Mouse (Mus musculus) CH12.LX (cell line): ENCODE results near the gene Atp5d. TPM values are rescaled to one million over a fixed set of nuclear protein-coding genes. Genes with fewer than 3 reads are reported as not detected.

ENCODE experiments used
- DNase-seq: peaks from one replicate; pipeline ENCODE4 v3.0.0-alpha.2; 2013; ENCODE audit errors: extremely low read depth
- H3K27ac ChIP-seq: 2 replicates; pipeline ENCODE4 v1.5.1; 2012; ENCODE audit warnings: low read depth, mild to moderate bottlenecking, control low read depth, moderate library complexity; ENCODE audit not compliant: insufficient read depth
- H3K27me3 ChIP-seq: replicated peaks from 2 replicates; pipeline ENCODE3; 2012; ENCODE audit warnings: inconsistent platforms
- H3K36me3 ChIP-seq, 2 experiments: replicated peaks in 1 of 2; 2 replicates each; pipeline versions ENCODE3 to v1.6.1; 2012; ENCODE audit warnings: inconsistent platforms in 1 of 2, low read length in 1 of 2, mild to moderate bottlenecking in 1 of 2, mixed read lengths in 1 of 2, moderate library complexity in 1 of 2; ENCODE audit not compliant: control insufficient read depth in 1 of 2, insufficient read depth in 1 of 2
- H3K4me1 ChIP-seq, 2 experiments: 2 replicates each; pipeline ENCODE4 v1.6.1; 2012; ENCODE audit warnings: inconsistent platforms in 1 of 2, moderate library complexity in 1 of 2; ENCODE audit not compliant: insufficient read depth in 2 of 2, control insufficient read depth in 1 of 2
- H3K4me2 ChIP-seq: 2 replicates; pipeline ENCODE4 v1.6.1; 2012; ENCODE audit warnings: low read depth, mild to moderate bottlenecking, control low read depth; ENCODE audit not compliant: poor library complexity, insufficient read depth, severe bottlenecking
- H3K4me3 ChIP-seq, 3 experiments: fragments of 150-350 bp in 1 of 3; sonication (generic) in 1 of 3; replicated peaks in 1 of 3; 2 replicates each; pipeline versions ENCODE3 to v1.5.1; 2011 to 2012; ENCODE audit warnings: low read depth in 2 of 3, low read length in 2 of 3, mild to moderate bottlenecking in 2 of 3, moderate library complexity in 2 of 3, control low read depth in 1 of 3, improper control_type of control experiment in 1 of 3, inconsistent platforms in 1 of 3, mixed read lengths in 1 of 3; ENCODE audit not compliant: poor library complexity in 1 of 3
- H3K79me2 ChIP-seq: replicated peaks from 2 replicates; pipeline ENCODE4 v1.6.1; 2012; ENCODE audit warnings: mild to moderate bottlenecking, moderate library complexity; ENCODE audit not compliant: control insufficient read depth, poor library complexity, insufficient read depth, severe bottlenecking; ENCODE audit errors: extremely low read depth
- H3K9ac ChIP-seq: 2 replicates; pipeline ENCODE4 v1.6.1; 2012; ENCODE audit warnings: low read depth, mild to moderate bottlenecking, control low read depth, moderate library complexity; ENCODE audit not compliant: insufficient read depth
- H3K9me3 ChIP-seq: replicated peaks from 2 replicates; pipeline ENCODE3; 2012; ENCODE audit warnings: low read length, inconsistent platforms, mixed read lengths
- BHLHE40 ChIP-seq: IDR thresholded peaks from 2 replicates; pipeline ENCODE4 v1.6.1; 2011; ENCODE audit warnings: mild to moderate bottlenecking, low read depth, low read length, improper control_type of control experiment
- CHD1 ChIP-seq: IDR thresholded peaks from 2 replicates; pipeline ENCODE4 v1.6.1; 2012; ENCODE audit warnings: low read depth, low read length, improper control_type of control experiment, inconsistent platforms
- CHD2 ChIP-seq: IDR thresholded peaks from 2 replicates; pipeline ENCODE4 v1.6.1; 2011; ENCODE audit warnings: low read length, improper control_type of control experiment
- CTCF ChIP-seq, 2 experiments: IDR thresholded peaks in 1 of 2; conservative IDR thresholded peaks in 1 of 2; 2 replicates each; pipeline ENCODE4 v1.5.1; 2011 to 2012; ENCODE audit warnings: low read depth in 2 of 2, low read length in 2 of 2, improper control_type of control experiment in 1 of 2, inconsistent platforms in 1 of 2, mild to moderate bottlenecking in 1 of 2, moderate library complexity in 1 of 2
- ELF1 ChIP-seq: IDR thresholded peaks from 2 replicates; pipeline ENCODE4 v1.6.1; 2014; ENCODE audit warnings: low read depth, mild to moderate bottlenecking, inconsistent platforms, low read length, improper control_type of control experiment
- ETS1 ChIP-seq: conservative IDR thresholded peaks from 2 replicates; pipeline ENCODE4 v1.6.1; 2012; ENCODE audit warnings: low read depth, mild to moderate bottlenecking, inconsistent platforms, low read length, improper control_type of control experiment, moderate library complexity
- GABPA ChIP-seq: IDR thresholded peaks from 2 replicates; pipeline ENCODE4 v1.6.1; 2012; ENCODE audit warnings: low read depth, low read length, improper control_type of control experiment, inconsistent platforms; ENCODE audit not compliant: insufficient replicate concordance
- HCFC1 ChIP-seq: IDR thresholded peaks from 2 replicates; pipeline ENCODE4 v1.6.1; 2012; ENCODE audit warnings: low read depth, mild to moderate bottlenecking, inconsistent platforms, low read length, improper control_type of control experiment
- IRF4 ChIP-seq: IDR thresholded peaks from 2 replicates; pipeline ENCODE4 v1.6.1; 2014; ENCODE audit warnings: low read depth, mild to moderate bottlenecking, inconsistent platforms, low read length, improper control_type of control experiment
- JUN ChIP-seq: IDR thresholded peaks from 2 replicates; pipeline ENCODE4 v1.6.1; 2011; ENCODE audit warnings: low read depth, mild to moderate bottlenecking, low read length, improper control_type of control experiment, moderate library complexity; ENCODE audit not compliant: insufficient read depth
- MAFK ChIP-seq: IDR thresholded peaks from 2 replicates; pipeline ENCODE4 v1.6.1; 2011; ENCODE audit warnings: low read length, improper control_type of control experiment; ENCODE audit not compliant: insufficient replicate concordance
- MAZ ChIP-seq: IDR thresholded peaks from 2 replicates; pipeline ENCODE4 v1.6.1; 2012; ENCODE audit warnings: low read depth, mild to moderate bottlenecking, inconsistent platforms, low read length, improper control_type of control experiment, moderate library complexity
- MYC ChIP-seq: IDR thresholded peaks from 2 replicates; pipeline ENCODE4 v1.6.1; 2011; ENCODE audit warnings: low read depth, mild to moderate bottlenecking, improper control_type of control experiment, low read length
- NRF1 ChIP-seq: IDR thresholded peaks from 2 replicates; pipeline ENCODE4 v1.6.1; 2014; ENCODE audit warnings: low read depth, mild to moderate bottlenecking, inconsistent platforms, low read length, improper control_type of control experiment, moderate library complexity
- PAX5 ChIP-seq: IDR thresholded peaks from 2 replicates; pipeline ENCODE4 v1.6.1; 2012; ENCODE audit warnings: low read length, inconsistent platforms, mixed read lengths
- POLR2A ChIP-seq: IDR thresholded peaks from 2 replicates; pipeline ENCODE4 v1.6.1; 2011; ENCODE audit warnings: low read depth, mild to moderate bottlenecking, improper control_type of control experiment, low read length
- SIN3A ChIP-seq: IDR thresholded peaks from 2 replicates; pipeline ENCODE4 v1.6.1; 2012; ENCODE audit warnings: low read length, improper control_type of control experiment, inconsistent platforms
- TCF12 ChIP-seq: IDR thresholded peaks from 2 replicates; pipeline ENCODE4 v1.6.1; 2014; ENCODE audit warnings: low read depth, mild to moderate bottlenecking, inconsistent platforms, low read length, improper control_type of control experiment
- UBTF ChIP-seq: IDR thresholded peaks from 2 replicates; pipeline ENCODE4 v1.6.1; 2012; ENCODE audit warnings: low read depth, mild to moderate bottlenecking, inconsistent platforms, low read length, improper control_type of control experiment, moderate library complexity
- USF2 ChIP-seq: conservative IDR thresholded peaks from 2 replicates; pipeline ENCODE4 v1.6.1; 2011; ENCODE audit warnings: low read depth, low read length, improper control_type of control experiment
- dilution Hi-C: fragments of 300-500 bp; cut with MboI; formaldehyde crosslinking; loops from 2 replicates; pipeline ENCODE4 v1.14.3; 2020; ENCODE audit warnings: low sequenced_read_pairs; ENCODE audit not compliant: extremely low pct_unique_long_range_greater_than_20kb, extremely low pct_ligation_motif_present
- in situ Hi-C: fragments of 300-500 bp; cut with MboI; formaldehyde crosslinking; loops from 3 replicates; pipeline ENCODE4 v1.14.3; 2019; ENCODE audit warnings: low sequenced_read_pairs, low pct_ligation_motif_present, low pct_unique_long_range_greater_than_20kb, mixed read lengths
- polyA plus RNA-seq: library from polyadenylated mRNA; unstranded; fragments of >175 nt; gene quantifications from 2 replicates; pipeline ENCODE4 v1.2.1, GENCODE M21; 2012; ENCODE audit warnings: low read depth; ENCODE audit not compliant: insufficient read length
- total RNA-seq, 2 experiments: library from RNA; depleted of rRNA; stranded (reverse); fragments of 300-350 nt in 1 of 2; fragments of >200 nt in 1 of 2; gene quantifications; 2 replicates each; pipeline ENCODE4 v1.2.3; 2012 to 2014

Gene Atp5d
- total and polyA plus RNA-seq, 3 experiments, result 106 to 352 (median 326) TPM

- H3K36me3 ChIP-seq, result peaks cover 2 to 10% of the 10 kb centered on the region in 2 experiments
- in situ Hi-C loops, result no loop called here
- dilution Hi-C loops, result no loop called here
- TF ChIP-seq IRF4 (no peak), PAX5 (no peak), MAZ (no peak), SIN3A (no peak), POLR2A (no peak), CHD1 (no peak), ETS1 (no peak), TCF12 (no peak), BHLHE40 (no peak), NRF1 (no peak), MAFK (no peak), USF2 (no peak), JUN (no peak), MYC (no peak)
- H3K4me3 ChIP-seq, result no peak overlapping the region
- no peak for DNase-seq
- H3K4me2 ChIP-seq, result no peak overlapping the region
- H3K27ac ChIP-seq, result no peak overlapping the region
- no peak overlapping the region for H3K9ac ChIP-seq
- no peaks in the 10 kb centered on the region for H3K9me3 ChIP-seq
- H3K4me1 ChIP-seq, result peaks cover 17 to 35% of the 10 kb centered on the region in 2 experiments
- H3K27me3 ChIP-seq, result peaks cover 60% of the 10 kb centered on the region
- no peaks in the 10 kb centered on the region for H3K79me2 ChIP-seq
Measured at GRCm38 (mm10) chr10:80180823-80181222, 42.4 kb downstream of the Atp5d start.

GRCm38 (mm10) chr10:80182547-80182946, 44.1 kb downstream of the Atp5d start:
- Histone ChIP-seq H3K9ac (no peak overlapping the region), H3K4me2 (no peak overlapping the region), H3K4me1 (peaks cover 14 to 26% of the 10 kb centered on the region in 2 experiments), H3K79me2 (no peaks in the 10 kb centered on the region), H3K27ac (no peak overlapping the region), H3K4me3 (no peak overlapping the region), H3K27me3 (peaks cover 75% of the 10 kb centered on the region), H3K9me3 (no peaks in the 10 kb centered on the region), H3K36me3 (no peaks in the 10 kb centered on the region)
- dilution Hi-C loops, result no loop called here
- no peak for TF ChIP-seq CTCF (conservative IDR thresholded peaks at IDR 0.05 in 1 of 2, IDR thresholded peaks at IDR 0.05 in 1 of 2; ENCODE audit: low read depth in 2 of 2, low read length in 2 of 2)
- no peak for DNase-seq
- in situ Hi-C loops, result no loop called here

GRCm38 (mm10) chr10:80186649-80187048, 48.2 kb downstream of the Atp5d start:
- no peak overlapping the region for H3K9ac ChIP-seq
- in situ Hi-C loops, result no loop called here

More at GRCm38 (mm10) chr10:80186649-80187048, 48.2 kb downstream of the Atp5d start:
- no peak for TF ChIP-seq CHD1
- TF ChIP-seq MAZ, result no peak
- no peak for TF ChIP-seq IRF4
- TF ChIP-seq CHD2, result no peak
- no peak for TF ChIP-seq CTCF (conservative IDR thresholded peaks at IDR 0.05 in 1 of 2, IDR thresholded peaks at IDR 0.05 in 1 of 2; ENCODE audit: low read depth in 2 of 2, low read length in 2 of 2)
- no peak for TF ChIP-seq GABPA
- TF ChIP-seq UBTF, result no peak
- TF ChIP-seq HCFC1, result no peak
- TF ChIP-seq ELF1, result no peak
- TF ChIP-seq MYC, result no peak
- TF ChIP-seq MAFK, result no peak
- no peak overlapping the region for H3K4me3 ChIP-seq
- peaks cover 80% of the 10 kb centered on the region for H3K27me3 ChIP-seq
- dilution Hi-C loops, result no loop called here
- 0 out of 4 replicates have a peak, but pooled peaks cover 0 to 3% of the 10 kb centered on the region in 2 experiments for H3K4me1 ChIP-seq
- no peak overlapping the region for H3K4me2 ChIP-seq
- H3K36me3 ChIP-seq, result no peaks in the 10 kb centered on the region
- no peaks in the 10 kb centered on the region for H3K79me2 ChIP-seq
- H3K9me3 ChIP-seq, result peaks cover 2% of the 10 kb centered on the region
- DNase-seq, result no peak
- H3K27ac ChIP-seq, result no peak overlapping the region
